Mouse (Mus musculus): ENCODE measurements at regions not wholly inside any gene's neighbourhood (a gene's known extent, or its start where the extent isn't known, plus 50 kb on each side); places are given as distances from the start of the nearest gene placed in this dataset.

- peak; percentile 34 to 50 for DNase-seq (ENCODE audit: low spot score in 2 of 2)
Measured at GRCm38 (mm10) chrX:152918212-152918611, 88.1 kb upstream of the Usp51 start.

GRCm38 (mm10) chrX:152926991-152927390 lies 79.3 kb upstream of the Usp51 start:
- no peak for DNase-seq (ENCODE audit: low spot score in 2 of 2)

GRCm38 (mm10) chrX:152946201-152946600 lies 60.1 kb upstream of the Usp51 start:
- no peak for DNase-seq (ENCODE audit: low spot score in 2 of 2)

Data from gastrocnemius, postnatal 4 days (tissue).